Mouse (Mus musculus) thymus, postnatal 0 days (tissue): Measurements from ENCODE around the gene Nubpl. TPM values are rescaled to one million over a fixed set of nuclear protein-coding genes. Genes with fewer than 3 reads are reported as not detected.
"Not testable (repeated sequence)": the region's sequence is repeated elsewhere in the genome, so short reads cannot be mapped to it uniquely, and the experiment has no call there.

Experiments used
- DNase-seq: peaks from one replicate; pipeline ENCODE4 v3.0.0-alpha.2; 2015; ENCODE audit warnings: low spot score
- polyA plus RNA-seq: library from polyadenylated mRNA; unstranded; fragments of >200 nt; fragmentation: Nextera tagmentation; extraction: Ambion mirVana; gene quantifications from 2 replicates; pipeline ENCODE4 v1.2.1, GENCODE M21; 2015

Gene Nubpl
- 8.6 TPM in 2 replicates for polyA plus RNA-seq

DNA sequence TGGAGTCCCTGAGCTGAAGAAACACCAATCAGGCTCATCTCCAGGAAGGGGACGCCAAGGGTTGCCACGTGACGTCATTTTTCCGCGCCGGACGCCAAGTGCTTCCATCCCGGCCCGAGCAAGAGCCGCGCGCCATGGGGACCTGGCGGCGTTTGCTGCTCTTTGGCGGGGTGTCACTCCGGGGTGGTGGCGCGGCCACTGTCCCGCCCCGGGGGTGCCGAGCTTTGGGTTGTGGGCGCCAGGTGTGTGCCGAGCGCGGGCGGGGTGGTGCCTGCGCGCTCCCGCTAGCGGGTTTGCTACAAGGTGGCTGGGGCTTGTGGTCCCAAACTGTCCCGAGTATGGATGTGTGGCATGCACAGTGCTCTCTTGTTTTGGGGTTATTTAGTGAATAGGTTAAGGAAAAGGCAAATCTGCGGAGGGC, at the start of gene Nubpl:
TSS of gene Nubpl (plus strand) at position 88 of the 421 bp plus-strand sequence.
- peak; percentile 94 for DNase-seq

DNA sequence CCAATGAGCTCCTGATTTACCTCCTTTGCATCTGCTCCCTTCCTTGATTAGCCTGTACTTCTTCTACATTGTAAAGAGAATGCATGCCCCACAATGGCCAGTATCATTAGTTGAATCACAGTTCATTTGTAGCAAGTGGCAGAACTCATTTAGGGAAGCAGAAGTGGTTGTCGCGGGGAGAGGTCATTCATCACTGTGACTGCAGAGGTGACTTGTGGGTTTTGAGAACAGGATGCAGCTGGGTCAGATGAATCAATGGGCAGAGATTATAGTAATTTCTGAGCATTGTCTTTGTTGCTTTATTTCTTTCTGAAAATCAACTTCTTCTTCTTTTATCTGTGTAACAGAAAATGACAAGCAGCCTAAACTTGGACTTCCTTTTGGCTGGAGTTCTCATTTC, 48.2 kb upstream of the Nubpl start:
- no peak for DNase-seq

DNA sequence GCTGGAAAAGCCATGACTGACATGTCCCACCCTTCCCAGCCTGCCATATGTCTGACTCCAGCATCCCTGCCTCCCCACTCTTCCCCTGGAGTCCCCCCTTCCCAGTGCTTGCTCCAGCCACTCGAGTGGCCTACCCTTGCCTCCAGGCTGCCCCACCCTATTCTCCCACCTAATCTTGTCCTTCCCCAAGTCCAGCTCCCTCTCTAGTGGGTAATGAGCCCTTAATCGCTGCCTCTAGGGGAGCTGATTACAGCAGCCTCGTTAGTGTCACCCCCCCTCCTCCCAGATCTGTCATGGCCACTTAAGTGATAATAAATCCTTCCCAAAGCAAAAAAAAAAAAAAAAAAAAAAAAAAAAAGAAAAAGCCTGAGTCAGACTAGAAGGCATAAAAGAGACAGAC, 18.2 kb upstream of the Nubpl start:
- DNase-seq: not testable (repeated sequence)

DNA sequence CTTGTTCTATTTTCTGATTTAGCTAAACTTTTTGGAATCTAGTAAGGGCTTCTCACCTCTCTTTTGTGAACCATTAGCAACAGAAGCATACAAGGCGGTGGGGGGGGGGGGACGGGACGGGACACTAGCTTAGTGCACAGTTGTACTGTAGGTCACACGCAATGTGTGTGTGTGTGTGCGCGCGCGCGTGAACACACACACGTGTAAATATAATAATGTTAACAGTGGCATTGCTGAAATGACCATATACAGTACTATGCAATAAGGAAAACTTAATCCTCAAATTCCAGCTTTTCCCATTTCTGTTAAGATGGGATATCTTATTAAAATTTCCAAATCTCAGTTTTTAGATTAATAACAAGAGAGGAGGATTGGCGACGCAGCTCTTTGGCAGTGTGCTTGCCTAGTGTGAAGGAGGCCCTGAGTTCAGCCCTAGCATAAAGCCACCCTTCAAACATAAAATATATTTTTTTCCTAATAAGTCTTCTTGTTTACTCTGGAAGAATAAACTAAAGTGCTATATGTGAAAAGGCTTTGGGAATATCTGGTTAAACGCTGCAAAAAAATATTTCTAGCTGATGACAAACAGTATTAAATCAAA, 388 bp upstream of the Nubpl start:
- DNase-seq: no peak

DNA sequence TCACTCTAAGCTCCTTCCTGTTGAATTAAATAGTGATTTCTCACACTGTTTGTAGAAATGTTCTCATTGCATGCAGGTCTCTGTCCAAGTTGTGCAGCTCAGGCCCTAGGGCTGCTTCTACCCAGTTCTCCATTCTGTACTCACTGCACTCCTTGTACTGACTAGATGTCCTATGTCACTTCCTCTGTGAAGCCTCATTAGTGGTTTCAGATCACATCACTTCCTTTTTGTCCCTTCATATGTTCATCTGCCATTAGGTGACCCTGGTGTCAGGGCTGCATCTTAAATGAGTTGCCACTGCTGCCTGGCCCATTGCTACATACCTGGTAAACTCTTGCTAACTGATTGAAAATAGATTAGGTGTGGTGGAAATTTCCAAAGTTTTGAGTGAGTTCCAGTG, 22.7 kb downstream of the Nubpl start:
- DNase-seq: no peak

DNA sequence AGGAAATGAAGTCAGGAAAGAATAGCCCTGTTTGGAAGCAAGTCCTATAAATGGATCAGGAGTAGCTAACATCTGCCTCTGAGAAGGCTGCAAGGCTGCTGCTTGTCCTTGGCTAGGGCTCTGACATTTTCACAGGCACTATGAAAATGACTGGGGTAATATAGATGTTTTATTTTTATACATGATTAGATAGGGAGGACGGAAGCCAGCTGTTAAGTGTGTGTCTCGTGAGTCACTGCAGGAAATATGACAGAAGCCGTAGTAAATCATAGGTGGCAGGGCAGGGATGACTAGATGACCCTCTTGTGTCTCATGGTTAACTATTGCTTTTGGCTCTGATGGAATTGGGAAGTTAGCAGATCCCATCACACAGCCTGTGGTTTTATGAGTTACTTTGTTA, 28.9 kb downstream of the Nubpl start:
- DNase-seq: no peak

DNA sequence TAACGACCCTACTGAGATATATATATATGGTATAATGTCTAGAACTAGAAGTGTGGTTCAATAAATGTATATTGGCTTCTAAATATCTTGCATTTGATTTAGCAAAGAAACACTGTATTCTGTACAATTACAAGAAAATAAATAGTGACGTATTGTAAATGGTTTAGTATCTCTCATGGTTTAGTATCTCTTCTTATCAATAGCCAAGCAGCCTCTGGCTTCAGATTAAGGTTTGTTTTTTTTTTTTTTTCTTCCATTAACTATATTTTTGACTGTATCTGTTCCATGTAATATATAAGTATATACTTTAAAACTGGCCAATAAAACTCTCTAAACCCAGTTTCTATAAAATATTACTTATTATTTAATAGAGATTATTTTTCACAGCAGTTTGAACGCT, 31.5 kb downstream of the Nubpl start:
- no peak for DNase-seq

DNA sequence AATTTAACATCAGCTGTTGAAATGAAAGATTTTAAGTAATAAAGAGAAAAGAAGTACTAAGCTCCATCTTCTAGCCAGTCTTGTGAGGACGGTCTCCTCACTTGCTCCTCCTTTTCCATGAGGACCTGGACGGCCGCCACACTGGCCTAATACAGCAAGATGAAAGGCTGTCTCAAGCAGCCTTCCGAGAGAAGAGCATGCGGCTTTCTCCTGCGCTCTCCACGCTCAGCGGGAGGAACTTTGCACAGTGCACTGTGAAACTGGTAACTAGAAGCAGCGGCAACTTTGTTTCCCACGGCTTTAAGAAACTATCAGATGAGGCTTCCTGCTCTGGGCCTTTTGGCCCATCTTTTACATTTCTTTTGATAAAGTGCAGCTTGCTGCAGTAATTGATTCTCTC, 34.7 kb downstream of the Nubpl start:
- DNase-seq: no peak

DNA sequence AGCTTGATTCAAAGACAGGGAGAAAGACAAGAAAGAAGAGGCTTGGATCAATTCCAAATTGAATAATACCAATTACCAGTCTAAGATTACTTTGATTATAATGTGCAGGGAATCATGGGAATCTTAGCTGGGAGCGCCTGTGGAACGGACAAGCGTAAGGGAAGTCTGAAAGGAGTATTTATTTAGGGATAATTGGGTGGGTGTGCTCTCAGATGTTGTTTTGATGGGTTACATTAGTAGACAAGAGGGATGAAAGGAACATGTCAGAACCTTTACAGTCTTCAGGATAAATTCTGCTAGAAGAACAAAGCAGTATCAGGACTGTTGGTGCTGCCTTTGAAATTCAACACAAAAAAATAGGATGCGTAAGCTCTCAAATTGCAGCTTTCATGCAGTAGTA, 40.8 kb downstream of the Nubpl start:
- no peak for DNase-seq

DNA sequence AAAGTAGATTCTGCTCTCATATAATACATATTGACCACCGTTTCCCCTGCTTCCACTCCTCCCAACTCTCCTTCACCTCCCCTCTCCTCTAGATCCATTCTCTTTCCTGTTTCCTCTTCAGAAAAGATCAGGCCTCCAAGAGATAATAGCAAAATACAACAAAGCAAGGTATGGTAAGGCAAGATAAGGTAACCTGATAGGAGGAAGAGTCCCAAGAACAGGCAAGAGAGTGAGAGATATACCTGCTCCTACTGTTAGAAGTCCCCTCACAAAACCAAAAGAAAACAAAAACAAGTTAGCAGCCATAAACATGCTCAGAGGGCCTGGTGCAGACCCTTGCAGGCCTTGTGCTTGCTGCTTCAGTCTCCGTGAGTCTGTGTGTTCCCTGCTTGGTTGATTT, 49.1 kb downstream of the Nubpl start:
- no peak for DNase-seq

DNA sequence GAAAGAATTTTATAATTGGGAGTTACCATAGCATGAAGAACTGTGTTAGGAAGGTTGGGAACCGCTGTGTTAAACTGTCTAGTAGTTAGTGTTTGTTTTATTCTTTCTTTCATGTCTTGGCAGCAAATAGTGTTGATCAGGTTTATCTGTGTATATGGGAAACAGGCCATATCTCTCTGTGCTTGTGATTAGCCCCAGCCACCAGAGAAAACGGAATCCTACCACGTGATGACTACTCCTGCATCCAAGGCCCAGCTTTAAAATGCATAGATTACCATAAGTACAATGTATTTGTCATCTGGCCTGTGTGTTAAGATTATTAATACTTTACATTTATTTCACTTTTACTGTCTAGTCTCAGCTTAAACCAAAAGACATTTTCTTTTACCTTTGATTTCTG, 51.9 kb downstream of the Nubpl start:
- no peak for DNase-seq

DNA sequence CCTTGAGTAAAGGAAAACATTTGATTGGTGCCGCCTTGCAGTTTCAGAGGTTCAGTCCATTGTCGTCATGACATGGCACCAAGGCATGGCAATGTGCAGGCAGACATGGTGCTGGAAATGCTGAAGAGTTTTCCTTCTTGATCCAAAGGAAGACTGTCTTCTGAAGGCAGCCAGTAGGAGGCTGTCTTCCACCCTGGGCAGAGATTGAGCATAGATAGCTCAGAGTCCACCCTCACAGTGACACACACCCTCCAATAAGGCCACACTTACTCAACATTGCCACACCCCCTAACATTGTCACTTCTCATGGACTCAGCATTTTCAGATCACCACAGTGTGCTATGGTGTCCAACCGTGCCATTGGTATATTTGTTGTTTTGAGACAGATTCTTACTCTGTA, 54.5 kb downstream of the Nubpl start:
- DNase-seq: no peak

DNA sequence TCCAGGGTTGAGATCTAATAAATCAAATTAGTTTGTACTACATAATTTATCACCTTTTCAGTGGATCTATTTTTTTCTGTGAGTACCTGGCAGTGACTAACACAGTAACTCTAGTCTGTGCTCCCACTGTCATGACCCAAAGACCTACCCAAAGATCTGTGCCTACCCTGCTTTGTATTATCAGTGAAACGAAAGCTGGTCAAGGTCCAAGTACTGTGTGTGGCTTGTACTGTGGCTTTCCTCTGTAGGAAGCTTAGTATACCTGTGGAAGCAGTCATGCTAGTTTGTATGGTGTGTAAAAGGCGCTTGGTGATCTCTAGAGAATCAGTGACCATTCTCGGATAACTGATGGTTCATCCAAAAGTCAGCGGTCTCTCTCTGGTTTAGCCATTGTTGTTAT, 57.4 kb downstream of the Nubpl start:
- DNase-seq: no peak

DNA sequence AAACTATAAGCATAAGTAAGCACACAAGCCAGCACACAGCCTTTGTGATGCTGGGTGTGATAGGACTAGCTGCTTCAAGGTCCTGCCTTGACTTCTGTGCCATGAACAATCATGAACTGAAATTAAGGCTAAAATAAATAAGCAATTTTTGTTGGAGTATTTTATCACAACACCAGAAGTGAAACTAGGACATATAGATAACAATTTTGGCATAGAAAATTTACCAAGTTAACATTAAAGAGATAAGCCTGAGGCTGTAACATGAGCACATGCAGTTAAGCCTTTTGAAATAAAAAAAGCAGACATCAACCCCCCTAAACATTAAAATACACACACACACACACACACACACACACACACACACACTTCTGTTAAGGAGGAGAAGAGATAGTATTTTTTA, 66.9 kb downstream of the Nubpl start:
- no peak for DNase-seq

DNA sequence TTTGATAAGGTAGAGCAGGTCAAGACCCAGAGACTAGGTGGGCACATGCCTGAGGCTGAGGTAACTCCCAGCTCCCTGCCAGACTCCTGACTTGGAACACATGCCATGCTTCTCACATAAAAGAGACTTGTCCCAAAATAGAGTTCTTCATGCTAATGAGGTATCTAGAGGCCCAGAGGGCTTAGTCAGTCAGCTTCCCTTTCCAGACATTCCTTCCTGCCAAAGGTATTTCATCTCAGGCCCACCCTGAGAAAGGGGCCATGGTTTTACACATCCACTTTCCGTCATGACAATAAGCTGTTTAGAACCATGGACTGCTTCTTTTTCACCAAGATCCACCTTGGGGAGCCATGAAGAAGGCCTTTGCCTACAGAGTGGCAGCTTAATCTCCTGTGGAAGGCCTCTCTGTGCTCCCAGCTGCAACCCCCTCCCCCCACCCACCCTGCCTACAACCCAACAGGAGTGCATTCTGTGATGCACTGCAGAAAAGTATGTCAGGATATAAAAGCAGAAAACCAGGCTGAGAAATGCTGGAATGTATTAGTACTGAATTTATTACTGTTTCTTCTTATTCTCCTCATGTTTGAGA, 88.8 kb downstream of the Nubpl start:
- no peak for DNase-seq

DNA sequence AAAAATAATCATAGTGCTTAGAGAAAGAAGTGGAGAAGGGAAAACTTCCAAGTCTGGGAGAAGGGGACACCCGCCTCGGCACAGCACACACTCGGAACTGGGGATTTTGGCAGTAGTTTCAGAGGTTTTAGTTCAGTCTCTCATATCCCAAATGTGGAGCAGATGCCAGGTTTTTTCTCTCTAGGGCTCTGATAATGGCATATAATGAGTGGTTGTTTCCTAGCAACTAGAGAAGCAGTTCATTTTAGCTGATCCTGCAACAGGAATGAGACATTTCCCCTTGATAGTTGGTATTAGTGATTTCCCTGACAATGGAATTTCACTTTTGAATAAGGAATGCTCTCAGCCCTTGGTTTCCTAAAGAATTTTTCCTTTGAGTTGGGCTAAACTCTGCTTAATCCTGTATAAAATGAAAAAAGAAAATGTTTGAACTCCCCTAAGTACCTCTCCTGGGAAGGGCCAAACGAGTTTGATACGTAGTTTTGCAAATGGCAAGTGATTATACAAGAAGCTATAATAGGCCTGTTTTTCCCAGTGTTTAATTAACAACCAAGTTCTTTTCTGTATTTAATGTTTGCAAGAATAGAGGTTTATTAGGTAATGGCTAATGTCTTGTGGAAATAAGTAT, 89.5 kb downstream of the Nubpl start:
- no peak for DNase-seq

DNA sequence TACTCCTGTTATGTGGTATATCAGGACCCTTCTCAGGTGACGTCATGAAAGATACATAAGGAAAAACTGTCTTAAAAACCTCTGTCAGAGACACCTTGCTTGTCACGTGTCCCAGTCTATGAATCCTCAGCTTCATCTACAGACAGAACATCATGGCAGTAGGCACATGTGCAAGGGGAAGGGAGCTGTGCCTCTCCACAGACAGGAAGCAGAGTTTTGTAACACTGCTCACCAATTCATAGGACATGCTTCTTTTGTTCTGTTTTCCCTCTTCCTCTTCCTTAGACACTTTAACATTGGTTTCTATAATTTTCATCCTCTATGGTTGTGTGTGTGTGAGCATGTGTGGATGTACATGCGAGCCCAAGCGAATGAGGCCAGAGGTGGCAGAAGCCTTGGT, 100.9 kb downstream of the Nubpl start:
- DNase-seq: no peak

DNA sequence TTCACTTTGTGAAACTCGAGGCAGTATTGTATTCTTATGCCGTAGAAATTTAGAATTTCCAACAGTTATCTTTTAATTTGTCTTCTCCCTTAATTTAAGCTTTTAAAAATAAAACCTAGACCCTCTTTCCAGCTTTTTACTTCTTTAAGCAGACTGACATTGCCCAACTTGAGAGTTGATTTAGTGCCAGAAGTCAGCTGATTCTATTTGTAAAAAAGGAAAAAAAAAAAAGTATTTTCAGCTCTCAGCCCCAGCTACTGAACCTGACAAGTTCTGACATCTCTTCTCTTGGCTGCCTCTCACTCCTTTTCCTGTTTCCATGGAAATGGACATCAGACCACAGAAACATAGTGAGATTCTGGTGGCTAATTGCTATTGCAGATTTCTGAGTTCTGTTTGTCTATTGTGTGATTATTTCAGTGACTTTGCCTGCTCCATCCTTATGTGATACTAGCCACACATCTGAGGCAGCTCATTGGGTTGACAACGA, 111.6 kb downstream of the Nubpl start:
- DNase-seq: no peak

DNA sequence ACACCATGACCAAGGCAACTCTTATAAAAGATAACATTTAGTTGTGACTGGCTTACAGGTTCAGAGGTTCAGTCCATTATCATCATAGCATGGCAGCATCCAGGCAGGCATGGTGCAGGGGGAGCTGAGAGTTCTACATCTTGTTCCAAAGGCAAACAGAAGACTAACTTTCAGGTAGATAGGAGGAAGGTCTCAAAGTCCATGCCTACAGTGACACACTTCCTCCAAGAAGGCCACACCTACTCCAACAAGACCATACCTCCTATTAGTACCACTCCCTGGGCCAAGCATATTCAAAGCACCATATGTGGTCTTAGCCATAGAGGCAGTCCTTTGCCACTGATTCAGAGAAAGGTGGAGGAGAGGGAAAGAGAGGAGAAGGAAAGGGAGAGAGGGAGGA, 113.6 kb downstream of the Nubpl start:
- no peak for DNase-seq

DNA sequence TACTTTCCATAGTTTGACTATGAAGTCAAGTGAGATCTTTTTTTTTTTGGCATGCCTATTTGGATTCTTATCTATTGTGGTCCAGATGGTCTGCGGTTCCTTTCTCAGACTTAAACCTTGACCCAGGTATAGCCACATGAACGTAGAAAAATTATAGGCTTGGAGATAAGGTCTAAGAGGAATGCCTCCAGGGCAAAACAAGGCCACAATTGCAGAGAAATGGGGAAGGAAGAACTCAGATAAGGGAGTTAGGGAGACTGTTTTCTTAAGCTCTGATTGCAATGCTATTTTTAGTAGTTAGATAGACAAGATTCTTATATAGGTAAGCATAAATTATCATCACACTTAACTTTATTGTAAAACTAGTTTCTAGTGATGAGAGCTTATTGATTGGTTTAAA, 117.3 kb downstream of the Nubpl start:
- DNase-seq: no peak

DNA sequence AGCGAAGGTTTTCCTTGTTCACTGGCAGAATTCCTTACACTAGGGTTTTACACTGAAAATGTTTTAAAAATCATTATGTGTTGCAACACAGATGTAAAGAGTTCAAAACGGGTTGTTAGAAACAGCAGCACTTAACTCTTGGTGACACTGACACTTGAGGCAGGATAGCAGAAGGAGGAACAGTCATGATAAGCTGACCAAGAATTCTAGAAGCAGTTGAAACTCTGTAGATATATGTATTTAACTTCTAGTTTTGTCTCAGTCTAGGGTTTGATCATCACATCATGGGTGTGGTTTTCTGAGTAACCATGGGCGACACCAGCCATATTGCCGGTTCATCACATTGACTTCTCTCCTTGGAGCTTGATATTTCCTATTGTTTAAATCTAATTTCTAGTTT, 127.4 kb downstream of the Nubpl start:
- no peak for DNase-seq

DNA sequence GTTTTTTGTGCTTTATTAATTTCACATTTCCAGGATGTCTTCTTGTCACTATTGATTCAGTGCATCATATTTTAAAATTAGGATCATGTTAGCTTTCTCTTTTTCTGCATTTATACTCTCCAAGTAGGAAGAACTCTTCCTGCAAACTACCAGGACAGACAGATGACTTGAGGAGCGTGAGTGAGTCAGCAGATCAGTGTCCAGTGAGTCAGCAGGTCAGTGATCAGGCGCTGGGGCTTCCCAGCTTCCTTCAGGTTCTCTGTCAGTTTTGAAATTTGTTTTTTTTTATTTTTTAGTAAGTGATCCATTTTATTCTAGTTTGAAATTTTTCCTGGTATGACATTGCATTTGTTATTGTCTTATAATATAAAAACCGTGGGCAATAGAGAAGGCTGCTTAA, 131.2 kb downstream of the Nubpl start:
- no peak for DNase-seq

DNA sequence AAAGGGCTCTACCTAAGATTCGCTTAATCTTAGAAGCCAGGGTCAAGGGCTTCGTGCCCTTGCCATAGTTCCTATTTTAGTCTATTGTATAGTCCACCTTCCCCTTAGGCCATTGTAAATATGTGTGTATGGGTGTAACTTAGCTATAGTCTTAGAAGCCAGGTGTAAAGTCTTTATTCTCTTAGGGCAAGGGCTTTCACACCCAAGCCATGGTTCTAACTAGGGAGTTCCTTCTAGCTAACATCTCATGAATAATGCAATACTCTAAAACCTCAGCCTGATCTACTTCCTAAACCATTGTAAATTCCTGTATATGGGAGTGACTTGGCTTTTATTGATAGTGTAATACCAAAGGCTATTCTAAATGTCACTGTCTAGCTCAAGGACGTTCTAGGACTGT, 134.4 kb downstream of the Nubpl start:
- not testable (repeated sequence) for DNase-seq
